Mouse (Mus musculus): ENCODE measurements around the gene Ubqln1.

Gene Ubqln1

DNA sequence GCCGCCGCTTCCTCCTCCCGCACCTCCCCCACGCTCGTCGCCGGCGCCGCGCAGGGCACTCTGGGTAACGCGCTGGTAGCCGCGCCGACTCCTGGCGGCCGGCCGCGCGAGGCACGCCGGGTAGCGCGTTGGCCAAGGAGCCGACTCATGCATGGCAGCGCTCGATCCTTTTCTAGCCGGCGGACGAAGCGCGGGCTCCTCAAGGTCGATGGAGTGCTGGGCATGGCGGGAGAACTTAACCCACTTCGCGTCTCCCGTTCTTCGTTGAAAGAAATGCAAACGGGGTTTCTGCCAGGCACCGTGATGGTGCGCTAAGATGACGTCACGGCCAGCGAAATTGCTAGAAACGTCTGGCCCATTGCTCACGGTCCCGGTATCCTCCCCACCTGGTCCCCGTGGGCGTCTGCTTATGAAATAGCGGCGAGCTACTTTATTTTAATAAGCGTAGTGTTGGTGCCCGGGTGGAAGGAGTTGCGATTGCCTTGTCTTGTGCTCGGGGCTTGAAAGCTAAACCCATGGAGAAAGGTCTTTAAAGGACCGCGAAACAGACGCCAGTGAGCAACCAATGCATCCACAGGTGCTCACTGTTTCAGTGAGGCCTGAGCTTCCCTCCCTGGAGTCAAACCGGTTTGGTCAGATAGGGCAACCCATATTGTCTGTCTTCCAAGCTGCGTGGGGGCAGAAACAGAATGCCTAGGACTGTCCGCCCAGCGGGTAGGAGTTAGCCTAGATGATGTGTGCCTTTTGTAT is at the start of gene Ubqln1:
Gene Ubqln1, minus strand, starts transcription at position 62 of the 750 bp plus-strand sequence.
- peak; percentile 92 for DNase-seq

- no peak for DNase-seq
Measured at GRCm38 (mm10) chr13:58263546-58263945, 48.1 kb upstream of the Ubqln1 start.

GRCm38 (mm10) chr13:58261674-58262073 is 46.2 kb upstream of the Ubqln1 start:
- DNase-seq, result no peak

DNA sequence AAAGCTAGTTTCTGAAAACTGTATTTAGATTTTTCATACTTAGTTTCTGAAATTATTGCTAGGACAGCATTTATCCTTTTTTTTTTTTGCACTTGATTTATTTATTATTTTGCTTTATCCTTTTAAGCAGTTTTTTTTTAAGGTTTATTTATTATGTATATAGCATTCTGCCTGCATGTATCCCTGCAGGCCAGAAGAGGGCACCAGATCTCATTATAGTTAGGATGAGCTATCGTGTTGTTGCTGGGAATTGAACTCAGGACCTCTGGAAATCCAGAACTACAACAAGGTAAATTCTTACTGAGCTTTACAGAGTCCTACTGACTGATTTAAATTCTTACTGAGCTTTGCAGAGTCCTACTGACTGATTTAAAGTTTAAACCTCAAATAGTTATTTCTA is 37.8 kb upstream of the Ubqln1 start:
- no peak for DNase-seq

GRCm38 (mm10) chr13:58248957-58249356 is 33.5 kb upstream of the Ubqln1 start:
- no peak for DNase-seq

- no peak for DNase-seq
Measured at GRCm38 (mm10) chr13:58236536-58236935, 21.1 kb upstream of the Ubqln1 start.

DNA sequence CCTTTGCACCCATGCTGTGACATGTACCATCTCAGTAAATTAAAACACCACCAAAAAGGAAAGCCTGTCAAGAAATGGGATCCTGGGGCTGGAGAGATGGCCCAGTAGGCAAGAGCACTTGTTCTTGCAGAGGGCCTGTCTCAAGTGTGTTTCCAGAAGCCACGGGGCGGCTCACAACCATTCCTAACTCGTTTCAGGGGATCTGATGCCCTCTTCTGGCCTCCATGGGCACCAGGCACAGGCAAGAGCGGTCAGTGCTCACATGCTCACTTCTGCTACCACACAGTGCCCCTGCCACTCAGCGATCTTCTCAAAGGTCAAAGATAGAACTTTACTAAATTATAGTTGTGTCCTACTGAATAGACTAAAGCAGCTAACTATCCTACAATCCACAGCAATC is 17.2 kb upstream of the Ubqln1 start:
- DNase-seq, result peak; percentile 60

DNA sequence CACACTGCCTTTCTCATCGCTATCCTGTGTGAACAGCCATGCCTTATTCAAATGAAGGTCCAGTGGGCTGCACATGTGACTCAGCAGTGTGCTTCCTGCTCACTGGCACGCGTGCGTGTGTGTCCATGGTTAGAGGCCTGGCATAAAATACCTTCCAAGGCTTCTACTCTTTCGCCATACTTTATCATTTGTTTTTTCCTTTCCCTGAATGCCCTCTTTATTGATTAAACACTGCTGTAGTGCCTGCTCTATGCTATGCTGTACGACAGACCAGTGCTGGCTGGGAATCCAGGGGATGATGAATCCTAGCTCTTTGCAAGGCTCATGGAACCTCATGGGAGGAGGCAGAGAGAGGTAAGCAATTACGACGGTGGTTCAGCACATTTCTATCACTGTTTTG is 16.6 kb upstream of the Ubqln1 start:
- DNase-seq, result no peak

- DNase-seq, result no peak
Measured at GRCm38 (mm10) chr13:58228624-58229023, 13.2 kb upstream of the Ubqln1 start.

DNA sequence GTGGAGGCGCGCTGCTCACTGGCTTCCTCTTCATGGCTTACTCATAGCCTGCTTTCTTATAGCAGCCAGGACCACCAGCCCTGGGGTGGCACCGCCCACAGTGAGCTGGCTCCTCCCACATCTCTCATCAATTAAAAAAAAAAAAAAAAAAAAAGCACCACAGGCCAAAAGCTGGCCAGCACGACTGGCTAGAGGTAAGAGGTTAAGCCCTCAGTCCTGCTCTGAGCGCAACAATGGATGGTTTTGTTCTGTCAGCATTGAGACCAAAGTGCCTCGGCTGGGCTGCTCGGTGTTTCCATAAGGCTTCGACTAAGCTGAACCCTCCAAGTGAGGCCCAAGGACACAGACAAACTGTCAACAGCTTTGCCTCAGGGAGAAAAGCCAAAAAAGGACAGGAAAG is 10.2 kb upstream of the Ubqln1 start:
- DNase-seq, result no peak

DNA sequence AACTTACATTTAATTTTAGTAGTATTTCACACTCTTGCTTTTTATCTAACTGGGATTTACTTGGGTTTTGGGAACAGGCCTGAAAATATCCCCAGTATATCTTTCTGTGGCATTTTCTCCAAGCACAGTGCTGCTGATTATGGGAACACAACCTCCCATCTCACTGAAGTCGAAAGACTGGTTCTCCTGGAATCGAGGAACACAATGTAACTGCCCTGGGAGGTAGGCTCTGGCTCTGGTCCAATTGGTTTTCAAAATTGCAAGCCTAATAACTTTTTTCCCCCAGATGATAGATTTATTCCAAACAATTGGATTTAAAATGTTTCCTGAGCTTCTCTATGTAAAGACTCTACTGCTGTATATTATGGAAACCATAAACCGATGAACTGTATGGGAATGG is 4.8 kb upstream of the Ubqln1 start:
- no peak for DNase-seq

DNA sequence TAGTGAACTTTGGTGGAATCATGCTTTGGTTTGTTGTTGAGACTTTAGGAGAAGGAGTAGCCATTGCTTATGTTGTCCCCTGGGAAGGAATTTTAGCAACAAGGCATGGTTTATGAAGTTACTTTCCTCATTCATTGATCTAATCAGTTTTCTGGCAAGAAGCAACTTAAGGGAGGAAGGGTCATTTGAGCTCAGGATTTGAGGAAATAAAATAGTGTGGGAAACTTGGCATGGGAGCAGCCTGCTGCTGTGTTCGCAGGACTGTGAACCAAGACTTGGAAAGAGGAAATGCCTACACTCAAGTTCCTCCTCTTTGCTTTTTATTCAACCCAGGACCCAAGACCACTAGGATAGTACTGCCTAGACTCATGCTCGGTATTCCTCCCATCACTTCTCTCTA is 2.1 kb upstream of the Ubqln1 start:
- no peak for DNase-seq

DNA sequence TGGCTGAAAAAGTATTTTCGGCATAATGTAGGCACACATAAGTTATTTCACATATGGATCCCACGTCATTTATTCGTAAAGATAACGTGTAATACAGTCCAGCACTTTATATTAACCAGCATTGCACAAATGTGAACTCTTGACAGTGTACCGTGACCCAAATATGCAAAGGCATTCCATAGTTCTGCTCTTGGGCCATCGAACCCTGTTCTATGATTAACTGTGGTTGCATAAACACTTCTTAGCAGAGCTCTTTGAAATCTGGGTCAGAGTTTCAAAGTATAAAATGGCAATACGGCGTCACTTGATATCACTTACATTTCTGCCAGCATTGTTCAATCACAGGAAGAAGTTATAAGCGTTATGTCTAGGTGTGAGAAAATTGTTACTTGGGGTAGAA is 942 bp upstream of the Ubqln1 start:
- DNase-seq, result no peak

GRCm38 (mm10) chr13:58215253-58215591 is 231 bp downstream of the Ubqln1 start:
- DNase-seq, result no peak

GRCm38 (mm10) chr13:58214346-58215252 is 854 bp downstream of the Ubqln1 start:
- DNase-seq, result peak; percentile 48

- peak; percentile 36 for DNase-seq
Measured at GRCm38 (mm10) chr13:58213801-58214200, 1.7 kb downstream of the Ubqln1 start.

DNA sequence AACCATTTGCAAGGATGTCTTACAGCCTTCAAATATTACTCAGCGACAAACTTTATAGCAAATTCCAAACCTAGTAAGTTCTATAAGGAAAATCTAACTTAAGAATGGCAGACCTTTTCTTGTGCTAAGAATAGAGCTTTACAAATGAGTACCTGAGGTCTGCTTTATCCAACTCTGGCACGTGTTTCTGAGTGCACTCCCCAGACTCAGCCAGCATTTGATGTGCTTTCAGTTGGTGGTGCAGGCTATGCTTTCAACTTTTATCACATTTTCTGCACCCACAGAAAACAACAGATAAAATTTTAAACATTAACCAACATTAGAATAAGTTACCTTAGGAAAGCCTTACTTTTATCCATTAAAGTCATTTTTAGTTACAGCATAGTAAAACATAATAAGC is 2.9 kb downstream of the Ubqln1 start:
- DNase-seq, result no peak

DNA sequence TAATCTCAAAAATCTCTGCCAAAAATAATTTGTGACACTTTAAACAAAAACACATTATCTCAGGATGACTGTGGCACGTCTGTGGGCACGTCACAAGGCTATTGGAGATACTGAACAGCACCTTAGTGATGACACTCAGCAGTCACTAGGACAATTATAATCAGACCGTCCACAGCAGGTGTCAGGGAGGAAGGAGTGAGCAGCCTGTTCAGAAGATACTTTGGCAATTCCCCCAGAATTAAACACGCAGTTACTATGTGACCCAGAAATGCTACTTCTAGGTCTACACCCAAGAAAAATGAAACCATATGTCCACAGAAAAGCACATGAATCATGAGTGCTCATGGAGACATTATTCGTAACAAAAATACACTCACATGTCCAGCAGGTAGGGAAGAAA is 5.0 kb downstream of the Ubqln1 start:
- no peak for DNase-seq

- no peak for DNase-seq
Measured at GRCm38 (mm10) chr13:58206084-58206483, 9.4 kb downstream of the Ubqln1 start.

- DNase-seq, result no peak
Measured at GRCm38 (mm10) chr13:58204986-58205385, 10.5 kb downstream of the Ubqln1 start.

- DNase-seq, result no peak
Measured at GRCm38 (mm10) chr13:58204202-58204601, 11.3 kb downstream of the Ubqln1 start.

- DNase-seq, result no peak
Measured at GRCm38 (mm10) chr13:58202903-58203302, 12.6 kb downstream of the Ubqln1 start.

- DNase-seq, result no peak
Measured at GRCm38 (mm10) chr13:58201908-58202307, 13.5 kb downstream of the Ubqln1 start.

- DNase-seq, result no peak
Measured at GRCm38 (mm10) chr13:58201343-58201742, 14.1 kb downstream of the Ubqln1 start.
